Mouse (Mus musculus): ENCODE measurements around the gene Duox1.
A peak's percentile ranks its signal among the peaks of the same experiment; 100 is the strongest.

Gene Duox1

DNA sequence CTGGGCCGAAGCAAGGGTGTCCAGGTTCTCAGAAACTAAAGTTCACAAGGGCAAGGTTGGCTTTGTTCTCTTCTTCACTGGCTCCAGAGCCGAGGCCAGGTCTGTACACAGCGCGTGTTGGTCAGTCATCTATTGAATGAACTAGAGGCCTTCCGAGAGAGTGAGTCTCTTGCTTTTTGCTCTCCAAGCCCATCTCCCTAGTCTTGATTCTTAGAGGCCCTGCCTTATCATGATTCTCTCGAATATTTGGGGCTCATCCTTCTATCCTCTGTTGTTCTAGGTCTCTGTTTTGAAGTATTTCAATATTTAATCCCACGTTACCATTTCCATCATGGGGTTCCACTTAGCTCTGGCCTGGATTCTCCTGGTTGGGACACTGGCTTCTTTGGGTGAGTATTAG lies at the start of gene Duox1:
Duox1 (plus strand) TSS at position 301 of the 400 bp plus-strand sequence.
- no peak for DNase-seq

DNA sequence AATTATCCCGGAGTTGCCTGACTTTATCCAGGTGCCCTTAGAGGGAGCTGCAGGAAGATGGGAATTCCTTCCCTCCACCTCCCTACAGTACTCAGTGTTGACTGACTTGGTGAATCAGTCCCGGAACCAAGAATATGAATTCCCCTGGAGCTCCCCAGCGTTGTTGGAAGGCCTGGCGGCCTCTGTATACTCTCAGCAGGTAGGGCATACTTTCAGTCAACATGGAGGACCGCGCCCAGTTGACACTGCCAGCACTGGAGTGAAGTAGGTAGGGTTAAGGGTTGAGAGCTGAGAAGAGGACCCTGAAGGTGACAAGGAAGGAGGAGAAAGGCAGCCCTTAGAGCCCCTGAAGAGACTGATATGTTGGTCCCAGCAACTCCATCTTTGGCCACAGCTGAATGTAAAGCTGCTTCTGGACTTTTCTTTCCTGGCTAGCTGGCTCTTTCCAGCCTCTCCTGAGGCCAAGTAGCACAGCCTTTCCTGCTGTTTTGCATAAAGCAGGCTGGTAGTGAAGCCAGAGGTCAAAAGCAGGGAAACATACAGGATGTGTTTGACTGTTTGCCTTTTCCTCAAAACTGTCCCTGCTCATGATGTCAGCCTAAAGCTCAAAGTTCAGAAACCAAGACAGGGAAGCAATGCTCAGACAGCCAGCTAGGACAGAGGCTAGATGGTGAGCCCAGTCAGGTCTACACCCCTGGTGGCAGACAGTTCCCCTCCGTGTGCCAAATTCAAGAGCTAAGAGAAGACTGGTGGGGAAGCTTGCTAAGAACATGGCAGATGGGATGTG lies 48.9 kb upstream of the Duox1 start:
- DNase-seq = no peak

DNA sequence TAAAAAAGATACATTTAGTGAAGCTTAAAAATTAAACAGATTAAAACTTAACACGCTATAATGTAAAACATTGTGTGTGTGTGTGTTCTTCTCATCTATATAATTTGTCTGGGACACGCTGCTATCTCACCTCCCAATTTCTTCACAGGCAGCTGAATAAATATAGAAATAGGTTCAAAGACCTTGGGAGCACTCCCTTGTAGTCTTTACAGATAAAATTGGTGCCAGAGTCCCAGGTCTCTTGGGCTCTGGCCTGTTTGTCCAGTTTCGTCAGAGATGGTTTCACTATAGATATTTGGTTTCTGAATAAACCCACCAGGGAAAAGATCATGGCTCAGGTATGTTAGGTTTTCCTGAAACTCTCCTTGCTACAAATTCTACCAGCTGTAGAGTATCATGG lies 36.7 kb upstream of the Duox1 start:
- DNase-seq = no peak

DNA sequence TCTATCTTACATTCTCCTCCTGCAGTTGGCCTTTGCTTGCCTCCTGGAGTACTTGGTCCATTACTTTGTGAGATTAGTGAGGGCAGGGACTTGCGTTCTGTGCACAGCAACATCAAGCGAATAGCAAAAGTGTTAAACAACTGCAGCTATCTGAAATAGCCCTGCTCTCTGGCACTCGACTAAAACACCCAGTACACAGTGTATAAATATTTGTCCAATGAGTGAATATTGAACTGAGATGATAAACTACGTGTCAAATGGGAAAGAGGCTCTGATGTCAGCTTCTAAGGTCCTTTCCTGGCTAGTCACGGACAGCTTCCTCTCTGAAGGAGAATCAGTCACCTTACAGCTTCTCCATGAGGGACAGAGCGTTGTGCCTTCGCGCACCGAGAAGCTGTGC lies 31.4 kb upstream of the Duox1 start:
- DNase-seq = no peak

DNA sequence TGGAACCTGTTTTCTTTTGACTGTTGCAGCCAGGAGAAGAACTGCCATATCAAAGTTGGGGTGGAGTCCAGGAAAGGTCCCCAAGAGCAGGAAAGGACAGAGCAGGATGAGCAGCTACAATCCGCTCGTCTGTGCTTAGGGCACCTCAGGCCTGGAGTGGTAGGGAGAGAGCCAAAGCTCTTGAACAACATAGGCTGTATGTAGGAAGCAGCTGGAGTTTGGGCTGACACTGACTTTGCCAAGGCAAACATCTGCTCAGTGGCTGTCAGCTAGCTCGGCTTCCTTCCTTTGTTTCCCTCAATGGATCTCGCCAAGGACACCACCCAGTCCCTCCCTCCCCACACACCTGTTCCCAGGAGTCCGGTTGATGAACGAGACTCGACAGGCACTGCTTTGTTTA lies 29.3 kb upstream of the Duox1 start:
- DNase-seq = peak; percentile 97

DNA sequence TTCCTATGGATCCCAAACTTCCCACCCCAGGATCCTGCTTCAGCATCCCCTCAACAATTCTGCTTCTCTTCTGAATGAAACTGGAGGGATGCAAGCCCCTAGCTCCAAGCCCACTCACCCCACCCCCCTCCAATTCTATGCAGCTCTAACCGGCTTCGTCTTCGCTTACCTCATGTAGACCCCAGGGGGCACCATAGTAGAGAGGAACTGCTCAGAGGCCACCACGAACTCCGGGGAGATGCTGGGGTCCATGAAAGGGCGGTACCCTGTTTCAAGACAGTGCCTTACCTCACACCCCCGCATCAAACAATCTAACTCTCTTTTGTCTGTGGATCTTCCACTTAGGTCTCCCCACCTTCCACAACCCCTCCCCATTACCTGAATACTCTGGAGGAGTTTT lies 20.6 kb upstream of the Duox1 start:
- DNase-seq = no peak

DNA sequence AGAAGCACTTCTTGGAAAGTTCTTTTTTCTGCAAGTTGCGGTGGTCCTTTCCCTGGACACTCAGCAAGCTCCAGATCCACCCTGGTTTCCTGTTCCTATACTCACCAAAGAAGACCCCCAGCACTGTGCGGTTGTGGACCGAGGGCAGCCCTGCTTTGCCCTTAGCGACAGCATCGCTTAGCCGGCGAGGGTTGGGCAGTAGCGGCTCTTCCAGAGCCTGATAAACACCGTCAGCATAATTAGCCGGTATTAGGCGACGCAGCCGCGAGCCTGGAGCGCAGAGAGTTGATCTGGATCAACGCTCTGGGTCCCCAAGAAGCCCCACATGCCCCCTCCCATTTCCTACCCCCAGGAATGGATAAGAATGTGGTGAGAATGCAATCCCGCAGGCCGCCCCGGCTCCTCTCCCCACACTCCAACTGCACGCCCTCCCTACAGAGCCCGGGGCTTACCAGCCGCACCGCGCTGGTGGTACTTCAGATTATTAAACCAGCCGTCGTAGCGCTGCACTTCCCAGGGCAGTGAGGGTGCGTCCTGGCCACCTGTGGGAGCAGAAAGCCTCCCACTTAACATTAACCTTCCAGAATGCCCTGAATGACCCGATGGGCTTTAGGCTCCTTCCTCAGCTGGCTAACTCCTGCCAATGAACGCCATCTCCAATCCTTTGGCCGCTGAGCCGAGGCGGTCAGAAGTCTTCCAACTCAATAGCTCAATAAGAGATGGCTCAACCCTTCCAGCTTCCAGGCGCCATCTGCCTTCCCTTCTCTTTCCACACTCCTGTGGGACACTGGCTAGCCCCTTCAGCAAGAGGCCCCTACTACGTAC lies 18.0 kb upstream of the Duox1 start:
- DNase-seq = no peak

DNA sequence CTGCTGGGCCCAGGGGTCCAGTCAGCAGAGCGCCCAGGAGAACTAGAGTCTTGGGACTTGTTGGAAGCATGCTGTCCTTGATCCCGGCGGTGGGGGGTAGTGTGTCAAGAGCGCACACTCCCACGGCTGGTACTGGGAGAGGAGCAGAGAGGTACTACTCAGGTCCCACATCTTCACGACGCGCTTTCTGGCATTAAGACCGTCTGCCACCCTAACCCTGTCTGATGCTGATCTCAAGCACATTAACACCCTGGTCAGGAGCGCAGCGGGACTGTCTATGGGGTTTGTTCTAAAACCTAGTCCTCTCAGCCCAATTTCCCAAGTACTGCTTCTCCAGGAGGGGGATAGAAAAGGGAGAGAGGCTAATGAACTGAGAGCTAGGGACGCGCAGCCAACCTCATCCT lies 17.4 kb upstream of the Duox1 start, which contains the start of gene Duox2:
Duox2 (minus strand) TSS at position 354 of the 404 bp plus-strand sequence.
- DNase-seq = no peak

DNA sequence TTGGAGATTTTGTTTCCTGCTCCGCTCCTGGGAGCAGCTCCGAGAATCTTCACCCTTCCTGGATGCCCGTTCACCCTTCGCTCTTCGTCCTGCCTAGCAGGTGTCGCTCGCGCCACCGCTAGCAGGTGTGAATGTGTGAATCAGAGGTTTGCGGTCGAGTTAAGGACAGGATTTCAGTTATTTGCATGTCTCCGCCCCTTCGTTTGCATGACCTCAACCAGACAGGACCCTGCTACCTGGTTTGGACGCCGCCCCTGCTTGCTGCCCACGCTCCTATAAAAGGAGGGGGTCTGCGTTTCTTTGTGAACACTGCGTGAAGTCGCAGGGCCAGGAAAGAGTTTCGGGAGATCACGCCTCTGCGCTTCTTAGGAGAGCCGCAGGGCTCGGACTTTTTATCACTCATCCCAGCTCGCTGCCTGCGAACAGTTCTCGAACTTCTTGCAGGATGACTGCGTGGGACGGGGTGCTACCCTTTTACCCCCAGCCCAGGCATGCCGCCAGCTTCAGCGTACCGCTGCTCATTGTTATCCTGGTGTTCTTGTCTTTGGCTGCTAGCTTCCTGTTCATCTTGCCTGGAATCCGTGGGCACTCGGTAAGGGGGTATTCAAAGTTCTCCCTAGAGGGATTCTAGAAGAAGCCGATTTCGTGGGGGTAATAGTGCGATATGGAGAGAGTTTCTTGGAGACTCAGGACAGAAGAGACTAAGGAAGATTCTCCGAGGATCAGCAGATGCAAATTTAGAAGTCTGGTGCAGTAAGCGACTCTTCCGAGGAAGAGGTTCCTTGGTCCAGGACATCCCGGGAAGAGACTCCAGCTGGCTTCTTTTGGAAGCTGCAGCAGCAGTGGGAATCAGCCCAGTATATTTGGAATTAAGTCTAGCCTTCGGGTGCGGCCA lies 16.6 kb upstream of the Duox1 start, which contains the start of gene Duoxa2:
Duoxa2 (plus strand) TSS at position 305 of the 895 bp plus-strand sequence.
- DNase-seq = no peak

DNA sequence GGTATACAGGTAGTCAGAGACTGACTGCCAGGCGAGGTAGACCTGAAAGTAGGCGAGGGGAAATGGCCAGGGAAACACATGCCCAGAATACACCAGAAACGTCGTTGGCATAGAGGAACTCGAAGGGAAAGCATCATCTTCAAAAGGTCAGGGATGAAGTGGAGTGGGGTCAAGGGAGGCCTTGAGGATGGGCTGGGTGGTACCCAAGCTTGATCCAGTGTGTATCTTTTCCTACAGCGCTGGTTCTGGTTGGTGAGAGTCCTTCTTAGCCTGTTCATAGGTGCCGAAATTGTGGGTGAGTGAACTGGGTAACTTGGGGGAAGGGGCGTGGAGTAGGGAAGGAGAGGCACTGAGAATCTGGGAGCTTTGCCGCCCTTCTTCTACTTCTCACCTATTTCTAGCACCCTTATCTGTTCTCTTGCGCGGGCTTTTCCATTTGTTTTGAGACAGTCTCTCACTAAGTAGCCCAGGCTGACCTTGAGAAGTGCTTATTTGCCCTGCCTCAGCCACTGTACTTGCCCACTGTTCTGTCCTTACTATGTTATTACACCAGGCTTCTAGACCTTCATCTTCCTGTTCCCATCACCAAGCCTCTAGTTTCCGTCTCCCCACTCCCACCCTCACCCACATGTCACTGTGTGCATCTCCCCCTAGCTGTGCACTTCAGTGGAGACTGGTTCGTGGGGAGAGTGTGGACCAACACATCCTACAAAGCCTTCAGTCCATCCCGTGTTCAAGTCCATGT lies 15.4 kb upstream of the Duox1 start:
- no peak for DNase-seq

DNA sequence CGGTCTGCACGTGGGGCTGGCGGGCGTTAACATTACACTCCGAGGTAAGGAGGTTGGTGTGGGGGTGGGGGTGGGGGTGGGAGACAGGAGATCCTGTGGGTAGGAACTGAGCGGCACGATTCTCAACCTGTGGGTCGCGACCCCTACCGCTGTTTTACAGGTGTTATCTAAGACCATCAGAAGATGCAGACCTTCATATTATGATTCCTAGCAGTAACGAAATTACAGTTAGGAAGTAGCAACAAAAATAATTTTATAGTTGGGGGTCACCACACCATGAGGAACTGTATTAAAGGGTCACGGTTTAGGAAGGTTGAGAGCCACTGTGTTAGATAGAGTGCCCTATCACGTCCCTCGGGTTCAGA lies 14.8 kb upstream of the Duox1 start:
- DNase-seq = no peak

DNA sequence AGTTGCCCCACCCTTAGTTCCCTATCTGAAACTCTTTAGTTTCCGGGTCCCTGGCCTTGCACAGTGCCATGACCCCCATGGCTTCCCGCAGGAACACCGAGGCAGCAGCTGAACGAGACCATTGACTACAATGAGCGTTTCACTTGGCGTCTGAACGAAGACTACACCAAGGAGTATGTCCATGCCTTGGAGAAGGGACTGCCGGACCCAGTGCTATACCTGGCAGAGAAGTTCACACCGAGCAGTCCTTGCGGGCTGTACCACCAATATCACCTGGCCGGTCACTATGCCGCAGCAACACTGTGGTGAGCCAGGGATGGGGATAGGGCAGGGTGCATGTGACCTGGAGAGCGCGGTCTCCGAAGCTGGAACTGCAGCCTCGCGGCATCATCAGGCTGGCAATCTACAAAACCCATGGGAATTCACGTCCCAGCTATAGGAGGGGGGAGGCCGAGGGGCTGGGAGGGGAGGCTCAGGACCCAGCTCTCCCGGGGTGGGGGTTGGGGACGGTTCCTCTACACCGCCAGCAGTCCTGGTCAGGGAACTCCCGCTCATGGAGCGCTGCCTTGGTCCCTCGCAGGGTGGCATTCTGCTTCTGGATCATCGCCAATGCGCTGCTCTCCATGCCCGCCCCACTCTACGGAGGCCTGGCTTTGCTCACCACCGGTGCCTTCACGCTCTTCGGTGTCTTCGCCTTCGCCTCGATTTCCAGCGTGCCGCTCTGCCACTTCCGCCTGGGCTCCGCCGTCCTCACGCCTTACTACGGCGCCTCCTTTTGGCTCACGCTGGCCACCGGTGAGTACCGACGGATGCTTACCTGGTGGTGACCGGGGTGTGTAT lies 14.2 kb upstream of the Duox1 start:
- no peak for DNase-seq

DNA sequence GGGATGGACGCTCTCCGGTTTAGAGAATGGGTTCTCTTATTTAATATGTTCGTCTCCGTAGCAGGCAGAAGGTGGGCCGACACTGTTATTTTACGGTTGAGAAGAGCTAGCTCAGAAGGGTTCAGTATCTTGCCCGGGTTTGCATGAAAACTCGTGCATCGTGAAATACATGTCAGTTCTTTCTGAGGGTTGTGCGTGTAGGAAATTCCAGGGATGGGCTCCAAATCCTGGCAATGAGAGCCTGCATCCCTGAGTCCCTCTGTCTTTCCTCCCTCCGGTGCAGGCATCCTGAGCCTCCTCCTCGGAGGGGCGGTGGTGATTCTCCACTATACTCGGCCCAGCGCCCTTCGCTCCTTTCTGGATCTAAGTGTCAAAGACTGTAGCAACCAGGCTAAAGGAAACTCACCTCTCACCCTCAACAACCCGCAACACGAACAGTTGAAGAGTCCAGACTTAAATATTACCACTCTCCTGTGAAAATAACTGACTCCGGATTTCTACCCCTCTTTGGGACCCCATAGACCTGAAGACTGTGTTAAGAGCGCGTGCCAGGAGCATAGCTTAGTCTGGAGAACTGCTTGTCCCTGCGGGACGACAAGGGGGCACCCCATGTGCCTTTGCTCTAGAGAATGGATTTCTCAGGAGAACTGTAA lies 13.4 kb upstream of the Duox1 start:
- no peak for DNase-seq

DNA sequence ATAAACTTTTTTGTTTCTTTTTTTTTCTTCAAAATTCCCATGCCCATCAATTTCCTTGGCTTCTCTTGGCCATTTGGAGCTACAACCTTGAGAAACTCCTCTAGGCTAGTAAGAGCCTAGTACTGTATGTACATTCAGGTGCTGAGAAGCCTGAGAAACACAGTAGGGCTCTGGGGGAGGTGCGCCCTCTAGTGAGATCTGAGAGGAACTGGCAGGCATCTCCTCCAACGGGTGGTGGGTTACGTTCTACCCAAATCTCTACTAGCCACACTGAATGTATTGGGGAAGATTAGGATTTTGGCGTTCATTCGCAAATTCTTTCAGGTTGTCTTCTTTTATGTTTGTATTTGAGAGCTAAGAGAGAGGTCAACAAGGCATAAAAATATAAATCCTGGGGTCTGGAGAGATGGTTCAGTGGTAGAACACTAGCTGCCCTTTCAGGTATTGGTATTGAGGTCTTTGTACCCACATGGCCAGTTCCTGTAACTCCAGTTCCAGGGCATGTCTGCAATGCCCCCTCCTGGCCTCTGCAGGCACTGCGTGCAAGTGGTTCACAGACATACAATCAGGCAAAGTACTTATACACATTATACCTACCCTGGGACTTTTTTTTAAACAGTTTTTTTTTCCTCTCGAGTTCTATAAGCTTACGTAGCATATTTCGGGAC lies 12.8 kb upstream of the Duox1 start:
- DNase-seq = no peak

DNA sequence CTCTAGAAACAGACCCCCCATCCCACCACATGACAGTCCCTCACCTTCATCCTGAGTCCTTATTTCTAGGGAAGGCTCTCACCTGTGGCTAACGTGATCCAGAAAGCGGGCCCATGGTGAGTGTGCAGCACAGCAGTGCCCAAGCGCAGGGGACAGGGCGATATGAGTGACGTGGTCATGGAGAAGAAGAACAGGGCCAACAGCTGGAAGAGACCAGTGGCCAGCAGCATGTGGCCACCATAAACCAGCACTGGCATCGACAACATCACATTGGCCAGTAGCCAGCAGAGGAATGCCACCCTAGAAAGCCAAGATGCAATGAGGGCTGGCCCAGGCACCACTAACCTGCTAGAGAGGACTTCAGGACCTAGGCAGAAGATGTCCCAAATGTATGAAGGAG lies 10.9 kb upstream of the Duox1 start:
- DNase-seq = no peak

DNA sequence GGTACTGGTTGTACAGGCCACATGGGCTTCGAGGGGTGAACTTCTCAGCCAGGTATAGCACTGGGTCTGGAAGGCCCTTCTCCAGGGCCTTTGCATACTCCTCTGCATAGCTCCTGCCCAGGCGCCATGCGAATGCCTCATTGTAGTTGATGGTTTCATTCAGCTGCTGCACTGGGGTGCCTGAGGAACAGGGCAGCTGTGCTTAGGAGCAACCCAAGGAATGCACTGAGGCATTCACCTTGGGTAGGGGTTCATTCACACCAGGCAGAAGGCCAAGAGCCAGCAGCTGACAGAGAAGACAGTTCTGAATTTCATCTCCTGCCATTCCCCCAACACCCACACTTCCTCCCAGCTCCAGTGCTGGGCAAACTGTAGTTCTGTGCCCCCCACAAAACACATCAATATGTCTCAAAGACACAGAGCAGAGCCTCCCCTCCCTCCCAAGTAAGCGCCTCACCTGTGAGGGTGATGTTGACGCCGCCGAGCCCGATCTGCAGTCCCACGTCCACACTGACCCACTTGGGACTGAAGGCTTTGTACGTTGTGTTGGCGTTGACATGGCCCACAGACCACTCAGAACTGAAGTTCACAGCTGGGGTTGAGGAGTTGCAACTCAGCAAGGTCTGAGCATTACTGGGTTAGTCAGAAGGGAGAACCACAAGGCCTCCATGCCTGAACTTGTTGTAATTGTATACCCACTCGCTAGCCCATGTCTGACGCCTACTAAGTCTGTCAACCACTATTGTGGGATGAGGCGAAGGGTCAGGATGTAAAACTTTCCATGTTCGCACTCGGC lies 10.2 kb upstream of the Duox1 start:
- DNase-seq = no peak

DNA sequence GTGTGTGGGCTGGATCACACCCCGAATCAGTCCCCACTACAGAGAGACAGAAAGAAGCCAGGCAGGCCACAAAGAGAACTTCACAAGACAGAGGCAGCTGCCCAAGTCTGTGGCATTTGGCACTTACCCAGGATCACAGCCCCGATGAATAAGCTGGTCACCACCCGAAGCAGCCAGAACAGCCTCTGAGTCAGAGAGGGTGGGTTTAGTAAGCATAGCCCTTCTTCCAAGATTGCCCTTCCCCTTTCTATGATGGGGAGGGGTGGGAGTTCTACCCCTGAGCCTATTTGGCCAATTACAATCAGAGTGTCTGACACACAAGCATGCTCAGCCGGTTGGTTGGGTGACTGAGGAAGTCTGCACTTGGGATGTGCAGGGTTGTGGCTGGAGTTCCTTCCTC lies 9.3 kb upstream of the Duox1 start:
- DNase-seq = no peak

DNA sequence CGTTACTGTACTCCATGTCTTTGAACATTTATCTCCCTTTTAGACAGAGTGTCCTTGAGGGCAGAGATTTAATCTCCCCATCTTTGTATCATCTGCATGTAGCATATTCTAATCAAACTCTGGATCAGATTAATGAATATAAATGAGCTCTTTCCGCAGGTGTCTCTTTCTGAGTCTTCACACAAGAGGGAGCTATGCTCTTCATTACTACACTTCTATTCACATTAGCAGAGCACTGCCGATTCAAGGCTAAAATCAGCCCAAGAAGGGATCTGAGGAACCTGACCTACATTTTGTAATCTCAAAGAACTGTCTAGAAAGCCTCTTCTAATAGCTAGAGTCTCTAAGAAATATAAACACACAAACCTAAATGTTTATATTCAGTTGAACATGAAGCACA lies 5.8 kb upstream of the Duox1 start:
- DNase-seq = no peak

DNA sequence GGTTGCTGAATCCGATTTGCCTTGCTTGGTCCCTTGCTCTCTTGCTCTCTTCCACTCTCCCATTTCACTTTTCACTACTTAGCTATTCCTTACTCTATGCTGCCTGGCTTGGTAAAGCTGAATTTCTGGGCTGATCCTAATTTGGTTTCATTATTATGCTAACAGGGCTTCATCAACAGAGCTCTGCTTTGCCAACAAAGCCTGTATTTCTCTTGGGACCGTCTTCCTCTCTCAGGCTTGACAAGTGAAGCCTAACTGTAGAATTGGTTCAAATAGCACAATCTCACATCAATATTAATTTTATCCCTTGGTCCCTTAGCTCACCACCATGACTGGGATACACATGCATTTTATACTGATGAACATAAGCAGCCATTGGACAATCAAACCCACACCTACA lies 3.9 kb upstream of the Duox1 start:
- no peak for DNase-seq
